25 mouse cellular contexts compared by ENCODE assay signal in genomic region chr3:128938536-128938935, GRCm38 (mm10).
A peak's percentile ranks its signal among the peaks of the same experiment; 100 is the strongest.
DNase-seq lines count a peak whose midpoint lies in the region; ATAC-seq lines count a peak whose summit lies in the region.
"Had no signal": no experiment of that assay in that cellular context is flagged by ENCODE, and none has a peak within 500 bp of the region (broad histone marks: within the 10 kb centered on the region; RNA-seq: fewer than 3 reads in every experiment).

No protein-coding gene starts in this region.

- no peak overlapping the region for H3K27ac ChIP-seq in embryonic facial prominence, embryonic 11.5 days (replicated peaks; ENCODE audit: low read depth, low read length)
- H3K27ac ChIP-seq: embryonic facial prominence, embryonic 13.5 days; embryonic facial prominence, embryonic 15.5 days; forebrain, embryonic 10.5 days; forebrain, embryonic 12.5 days had no signal

- 50% methylated on average over 5 of the region's 5 CpGs for WGBS in embryonic facial prominence, embryonic 11.5 days

- no peaks in the 10 kb centered on the region for H3K36me3 ChIP-seq in embryonic facial prominence, embryonic 11.5 days (replicated peaks; ENCODE audit: control insufficient read depth, insufficient read depth, low read depth, low read length)
- H3K36me3 ChIP-seq: embryonic facial prominence, embryonic 13.5 days; embryonic facial prominence, embryonic 15.5 days; forebrain, embryonic 10.5 days; forebrain, embryonic 12.5 days; G1E had no signal

- no peak overlapping the region for H3K4me3 ChIP-seq in embryonic facial prominence, embryonic 11.5 days (ENCODE audit: low read depth, low read length)
- H3K4me3 ChIP-seq: embryonic facial prominence, embryonic 13.5 days; embryonic facial prominence, embryonic 15.5 days; erythroblast, embryonic 14.5 days; forebrain, embryonic 10.5 days; forebrain, embryonic 12.5 days had no signal

- H3K27me3 ChIP-seq in embryonic facial prominence, embryonic 11.5 days (ENCODE audit: control insufficient read depth, insufficient read depth, low read length) = no peaks in the 10 kb centered on the region
- H3K27me3 ChIP-seq: CH12.LX; embryonic facial prominence, embryonic 13.5 days; embryonic facial prominence, embryonic 15.5 days; forebrain, embryonic 12.5 days; Patski had no signal

- H3K4me2 ChIP-seq in embryonic facial prominence, embryonic 11.5 days (ENCODE audit: low read depth, low read length) = no peak overlapping the region
- H3K4me2 ChIP-seq: embryonic facial prominence, embryonic 13.5 days; embryonic facial prominence, embryonic 15.5 days; forebrain, embryonic 12.5 days had no signal

- no peaks in the 10 kb centered on the region for H3K9me3 ChIP-seq in embryonic facial prominence, embryonic 11.5 days (replicated peaks; ENCODE audit: control insufficient read depth, low read length)
- H3K9me3 ChIP-seq: embryonic facial prominence, embryonic 13.5 days; embryonic facial prominence, embryonic 15.5 days; forebrain, embryonic 10.5 days; forebrain, embryonic 12.5 days had no signal

- no peaks in the 10 kb centered on the region for H3K4me1 ChIP-seq in embryonic facial prominence, embryonic 11.5 days (ENCODE audit: control insufficient read depth, insufficient read depth, low read length)
- H3K4me1 ChIP-seq: embryonic facial prominence, embryonic 13.5 days; embryonic facial prominence, embryonic 15.5 days; forebrain, embryonic 10.5 days; forebrain, embryonic 12.5 days had no signal

- H3K9ac ChIP-seq in embryonic facial prominence, embryonic 11.5 days (replicated peaks; ENCODE audit: low read length) = no peak overlapping the region
- H3K9ac ChIP-seq: embryonic facial prominence, embryonic 13.5 days; embryonic facial prominence, embryonic 15.5 days; forebrain, embryonic 12.5 days had no signal

- DNase-seq in embryo, embryonic 10.5 days (ENCODE audit: low spot score) = peak; percentile 54
- DNase-seq in embryo, embryonic 11 days = peak; percentile 35
- DNase-seq in embryonic facial prominence, embryonic 11.5 days (ENCODE audit: low spot score) = peak; percentile 71
- DNase-seq in kidney, adult 18-20 months = no peak
- DNase-seq: adrenal gland, adult 8-10 months; adrenal gland, postnatal 14 days; adrenal gland, postnatal 36 days; cerebellum, adult 11-12 months; cerebellum, adult 2 months; cerebellum, adult 9-10 months; cerebellum, postnatal 10 days; cerebellum, postnatal 25 days had no signal

- ATAC-seq in embryonic facial prominence, embryonic 11.5 days (replicated peaks; ENCODE audit: insufficient number of reproducible peaks, low FRiP score, low TSS enrichment, low read depth) = no peak
- ATAC-seq in megakaryocyte-erythroid progenitor cell, adult 5-6 weeks (replicated peaks; ENCODE audit: low FRiP score, low TSS enrichment, poor library complexity, severe bottlenecking) = no peak
- ATAC-seq in CD4-positive, CD25-positive, alpha-beta regulatory T cell, adult 4 months = no peak
- ATAC-seq: activated CD4-positive, CD25-positive, alpha-beta regulatory T cell, adult 4 months; forebrain, embryonic 14.5 days; forebrain, embryonic 16.5 days; Patski had no signal
